ENCODE assay signal across 30 mouse cellular contexts in the genomic region with DNA sequence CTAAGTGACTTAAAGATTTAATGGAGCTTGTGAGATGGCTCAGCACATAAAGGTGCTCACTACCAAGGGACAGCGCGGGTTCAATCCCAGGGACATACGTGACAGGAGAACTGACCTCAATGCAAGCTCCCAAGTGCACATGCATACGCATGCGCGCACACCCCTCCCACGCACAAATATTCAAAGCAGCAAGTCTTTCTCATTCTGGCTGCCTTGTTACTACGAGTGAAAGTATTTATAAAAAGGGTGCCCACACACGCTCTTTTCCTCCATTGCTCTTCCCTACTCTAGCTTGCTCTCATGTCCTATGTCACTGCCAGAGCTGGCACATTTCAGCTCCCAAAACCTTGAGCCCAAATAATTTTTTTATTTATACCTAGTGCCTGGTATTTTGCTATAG.
"Had no signal": no experiment of that assay in that cellular context is flagged by ENCODE, and none has a peak within 500 bp of the region (broad histone marks: within the 10 kb centered on the region; RNA-seq: fewer than 3 reads in every experiment).

No protein-coding gene starts in this region.

- H3K27ac ChIP-seq: heart, embryonic 10.5 days; heart, embryonic 13.5 days; heart, embryonic 15.5 days; hindbrain, embryonic 10.5 days; hindbrain, embryonic 12.5 days; hindbrain, embryonic 13.5 days; hindbrain, embryonic 14.5 days; hindbrain, embryonic 15.5 days; hindbrain, postnatal 0 days; kidney, embryonic 15.5 days; kidney, postnatal 0 days; layer of hippocampus, adult 2 months; left cerebral cortex, adult 2 months had no signal

- H3K4me1 ChIP-seq: hindbrain, embryonic 10.5 days; hindbrain, embryonic 12.5 days; hindbrain, embryonic 13.5 days; hindbrain, embryonic 15.5 days; kidney, embryonic 15.5 days had no signal

- ATAC-seq: hindbrain, embryonic 16.5 days; hindbrain, postnatal 0 days; inflammation-experienced regulatory T-cells, adult 6 months had no signal

- H3K9me3 ChIP-seq: heart, embryonic 10.5 days; heart, embryonic 12.5 days; heart, embryonic 15.5 days; hindbrain, embryonic 10.5 days; hindbrain, embryonic 12.5 days; hindbrain, embryonic 13.5 days; hindbrain, embryonic 15.5 days; kidney, embryonic 15.5 days had no signal

- H3K36me3 ChIP-seq: heart, embryonic 10.5 days; heart, embryonic 12.5 days; heart, embryonic 13.5 days; heart, embryonic 15.5 days; hindbrain, embryonic 10.5 days; hindbrain, embryonic 12.5 days; hindbrain, embryonic 13.5 days; hindbrain, embryonic 15.5 days; kidney, embryonic 15.5 days had no signal

- H3K4me2 ChIP-seq: heart, embryonic 11.5 days; heart, embryonic 12.5 days; heart, embryonic 13.5 days; heart, embryonic 15.5 days; hindbrain, embryonic 12.5 days; hindbrain, embryonic 13.5 days; hindbrain, embryonic 14.5 days; hindbrain, embryonic 15.5 days; kidney, embryonic 15.5 days had no signal

- H3K4me3 ChIP-seq: heart, embryonic 10.5 days; heart, embryonic 12.5 days; heart, embryonic 13.5 days; heart, embryonic 15.5 days; hindbrain, embryonic 10.5 days; hindbrain, embryonic 12.5 days; hindbrain, embryonic 13.5 days; hindbrain, embryonic 15.5 days; kidney, embryonic 15.5 days; layer of hippocampus, adult 2 months; left cerebral cortex, adult 2 months had no signal

- DNase-seq: heart, postnatal 10 days; heart, postnatal 14 days; heart, postnatal 36 days; heart, postnatal 4 days; kidney, adult 11 months; kidney, adult 18-20 months; kidney, adult 8-10 months; kidney, adult 9 months; kidney, postnatal 10 days; kidney, postnatal 14 days; kidney, postnatal 4 days; layer of hippocampus, adult 9-11 months; layer of hippocampus, postnatal 36 days had no signal

- H3K27me3 ChIP-seq: heart, embryonic 12.5 days; heart, embryonic 13.5 days; heart, embryonic 15.5 days; hindbrain, embryonic 12.5 days; hindbrain, embryonic 13.5 days; hindbrain, embryonic 15.5 days; kidney, embryonic 15.5 days had no signal

- H3K9ac ChIP-seq: heart, embryonic 12.5 days; heart, embryonic 13.5 days; heart, embryonic 15.5 days; hindbrain, embryonic 12.5 days; hindbrain, embryonic 13.5 days; hindbrain, embryonic 14.5 days; hindbrain, embryonic 15.5 days; kidney, embryonic 15.5 days had no signal
